Mouse (Mus musculus) activated CD4-positive, CD25-positive, alpha-beta regulatory T cell, adult 4 months (primary cell): ENCODE results near the gene Gm5771. TPM values are rescaled to one million over a fixed set of nuclear protein-coding genes. Genes with fewer than 3 reads are reported as not detected.
"Not testable (repeated sequence)": the region's sequence is repeated elsewhere in the genome, so short reads cannot be mapped to it uniquely, and the experiment has no call there.

Experiments used
- ATAC-seq: one replicate; pipeline ENCODE4 v1.8.0; 2017
- polyA plus RNA-seq, 2 experiments: library from polyadenylated mRNA; unstranded; fragments of 100-300 nt; shearing (Covaris generic); gene quantifications; one replicate each; pipeline ENCODE4 v1.2.1; 2017

Gm5771 gene
- polyA plus RNA-seq: not detected

GRCm38 (mm10) chr6:41392056-41392455 lies at the start of gene Gm5771:
Gene Gm5771, plus strand, starts transcription at chr6:41392356.
- ATAC-seq: not testable (repeated sequence)

- no peak for ATAC-seq
Observed at GRCm38 (mm10) chr6:41353932-41354331, 38.2 kb upstream of the Gm5771 start, which contains the start of gene Try10. Gene Try10, plus strand, starts transcription at chr6:41354105.

GRCm38 (mm10) chr6:41373772-41374171 lies 18.4 kb upstream of the Gm5771 start:
- ATAC-seq: not testable (repeated sequence)

- not testable (repeated sequence) for ATAC-seq
Observed at GRCm38 (mm10) chr6:41377578-41377977, 14.6 kb upstream of the Gm5771 start, which contains the start of gene Prss3. Gene Prss3, minus strand, starts transcription at chr6:41377678.

- no peak for ATAC-seq
Observed at GRCm38 (mm10) chr6:41386781-41387180, 5.4 kb upstream of the Gm5771 start.

GRCm38 (mm10) chr6:41391640-41392039 lies 516 bp upstream of the Gm5771 start:
- ATAC-seq: not testable (repeated sequence)

- not testable (repeated sequence) for ATAC-seq
Observed at GRCm38 (mm10) chr6:41442261-41442660, 50.1 kb downstream of the Gm5771 start.

GRCm38 (mm10) chr6:41446045-41446444 lies 53.9 kb downstream of the Gm5771 start, which contains the start of gene Gm10334:
Gene Gm10334, minus strand, starts transcription at chr6:41446145.
- ATAC-seq: not testable (repeated sequence)

Other genes starting within 250 kb of the Gm5771 start
- gene Try4, start 90.1 kb upstream of the Gm5771 start, polyA plus RNA-seq: not detected
- gene Try5, start 75.5 kb upstream of the Gm5771 start, polyA plus RNA-seq: 1 to 10 TPM in 1 of 2 experiments, not detected in 1; 1.5 TPM
- not detected for gene Try10, start 38.3 kb upstream of the Gm5771 start, polyA plus RNA-seq
- not detected for gene Prss3, start 14.7 kb upstream of the Gm5771 start, polyA plus RNA-seq
- not detected for gene Gm10334, start 53.8 kb downstream of the Gm5771 start, polyA plus RNA-seq
- gene Prss1, start 66.6 kb downstream of the Gm5771 start, polyA plus RNA-seq: not detected
- gene Prss2, start 129.4 kb downstream of the Gm5771 start, polyA plus RNA-seq: 1 to 10 TPM; 1.9 to 3.1 TPM
- 10 to 100 TPM in 1 of 2 experiments, 1 to 10 TPM in 1; 7.8 to 10.6 TPM for gene Ephb6, start 213.1 kb downstream of the Gm5771 start, polyA plus RNA-seq
- under 1 TPM; 0.20 to 0.24 TPM for gene Trpv6, start 244.0 kb downstream of the Gm5771 start, polyA plus RNA-seq